In genomic region chr9:47242526-47242925, GRCm38 (mm10) we compare ENCODE assay signal across 13 mouse cellular contexts.
"Had no signal": no experiment of that assay in that cellular context is flagged by ENCODE, and none has a peak within 500 bp of the region (broad histone marks: within the 10 kb centered on the region; RNA-seq: fewer than 3 reads in every experiment).

No protein-coding gene starts in this region.

- DNase-seq: gastrocnemius, postnatal 14 days; gastrocnemius, postnatal 36 days; heart, adult 11 months; heart, adult 2 months; heart, postnatal 14 days; heart, postnatal 36 days; kidney, adult 11 months; kidney, adult 2 months; kidney, adult 9 months; kidney, postnatal 14 days; kidney, postnatal 36 days; liver; liver, embryonic 13.5 days had no signal
